Mouse (Mus musculus) colon, adult 2 months (tissue): ENCODE results near the gene Med7. TPM values are rescaled to one million over a fixed set of nuclear protein-coding genes. Genes with fewer than 3 reads are reported as not detected.

Experiments
- polyA plus RNA-seq: library from polyadenylated mRNA; depleted of rRNA; stranded (reverse); fragments of >200 nt; gene quantifications from 2 replicates; pipeline ENCODE4 v1.2.3, GENCODE M21; 2012; rRNA removed

Med7 gene
- 15.1 and 16.3 TPM in 2 replicates for polyA plus RNA-seq

DNA sequence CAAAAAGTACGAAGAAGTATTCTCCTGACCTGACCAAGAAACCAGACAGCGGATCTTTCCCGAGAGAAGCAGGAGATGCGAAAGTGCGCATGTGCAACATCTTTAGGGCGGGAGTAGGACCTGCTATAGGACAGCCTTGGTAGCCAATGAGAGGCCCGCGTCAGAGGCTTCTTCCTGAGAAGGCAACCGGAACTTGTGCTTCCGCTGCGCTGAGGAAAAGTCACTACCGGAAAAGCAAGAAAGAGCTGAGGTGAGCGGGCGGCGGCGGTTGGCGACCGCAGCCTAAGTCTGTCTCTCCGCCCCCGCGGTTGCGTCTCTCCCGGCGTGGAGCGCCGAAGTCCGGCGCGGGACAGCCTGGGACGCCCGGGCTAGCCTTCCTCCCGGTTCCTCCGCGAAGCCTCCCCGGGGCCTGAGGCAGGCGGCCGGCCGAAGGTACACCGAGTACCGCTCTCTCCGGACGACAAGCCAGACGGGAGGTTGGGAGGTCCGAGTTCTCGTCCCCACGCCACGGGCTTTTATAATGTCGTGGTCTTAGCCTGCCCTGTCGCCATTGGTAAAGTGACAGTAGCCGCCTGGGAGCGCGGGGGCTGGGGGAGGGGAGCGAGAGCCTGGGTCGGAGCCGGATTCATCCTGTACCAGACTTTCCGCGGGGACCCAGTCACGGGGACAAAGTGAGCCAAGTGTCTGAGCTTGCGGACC is at the start of gene Med7:
Gene Med7, plus strand, starts transcription at position 166 of the 699 bp plus-strand sequence.

GRCm38 (mm10) chr11:46389336-46390117 is 47.2 kb upstream of the Med7 start, which contains the start of gene Itk:
Gene Itk, minus strand, starts transcription at chr11:46389515.

DNA sequence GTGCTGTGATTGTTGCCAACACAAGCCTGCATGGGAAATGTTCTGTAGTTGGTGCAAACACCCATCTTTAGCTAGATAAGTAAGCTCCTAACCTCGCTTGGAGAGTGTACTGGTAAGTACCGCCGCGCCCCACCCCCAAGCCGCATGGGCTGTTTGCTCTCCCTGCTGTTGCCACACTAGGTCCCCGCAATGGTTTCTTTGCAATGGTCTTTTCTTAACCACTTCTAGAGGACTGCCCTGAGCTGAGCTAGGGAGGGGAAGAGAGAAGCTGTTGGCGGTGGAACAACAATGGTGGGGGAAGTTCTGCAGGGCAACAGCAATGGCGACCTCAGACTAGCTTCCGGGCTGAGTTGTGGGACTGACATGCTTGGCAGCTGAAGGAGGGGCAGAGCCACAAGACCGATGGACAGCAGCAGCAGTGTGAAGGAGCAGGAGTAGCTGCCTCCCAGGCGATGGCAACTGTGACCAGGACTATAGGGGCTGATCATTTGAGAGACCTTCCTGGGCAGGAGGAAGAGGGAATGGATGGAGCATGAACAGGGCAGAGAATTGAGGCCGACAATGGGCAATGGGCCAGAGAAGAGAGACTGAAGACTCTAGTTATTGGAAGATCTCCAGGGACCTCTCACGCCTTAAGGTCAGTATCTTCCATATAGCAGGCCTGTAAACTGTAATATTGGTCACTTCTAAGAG is 40.4 kb upstream of the Med7 start, which contains the start of gene Fam71b:
Gene Fam71b, plus strand, starts transcription at position 393 of the 693 bp plus-strand sequence.

GRCm38 (mm10) chr11:46454453-46455045 is 17.8 kb downstream of the Med7 start, which contains the start of gene Havcr2:
Gene Havcr2, plus strand, starts transcription at chr11:46454935.

Other genes starting within 250 kb of the Med7 start
- gene Fndc9, start 201.4 kb upstream of the Med7 start, polyA plus RNA-seq, result not detected in 2 replicates
- gene Cyfip2, start 124.1 kb upstream of the Med7 start, polyA plus RNA-seq, result 2.8 and 3.1 TPM in 2 replicates
- 0.49 and 0.62 TPM in 2 replicates for gene Itk, start 47.4 kb upstream of the Med7 start, polyA plus RNA-seq
- gene Fam71b, start 40.4 kb upstream of the Med7 start, polyA plus RNA-seq, result 0.10 TPM in 1 of 2 replicates, not detected in the other
- 0.31 and 0.35 TPM in 2 replicates for gene Havcr2, start 18.0 kb downstream of the Med7 start, polyA plus RNA-seq
- gene Gm12169, start 87.3 kb downstream of the Med7 start, polyA plus RNA-seq, result not detected in 2 replicates
- not detected in 2 replicates for gene BC053393, start 134.6 kb downstream of the Med7 start, polyA plus RNA-seq
- gene Dppa1, start 192.3 kb downstream of the Med7 start, polyA plus RNA-seq, result not detected in 2 replicates